In genomic region chr8:85076993-85077392, GRCm38 (mm10) we compare ENCODE assay signal across 8 mouse cellular contexts. TPM values are rescaled to one million over a fixed set of nuclear protein-coding genes. Genes with fewer than 3 reads are reported as not detected.
DNase-seq lines count a peak whose midpoint lies in the region; ATAC-seq and TF ChIP-seq lines count a peak whose summit lies in the region.

No protein-coding gene starts in this region.

- no peak for TF ChIP-seq POLR2A in spleen, adult 2 months (IDR thresholded peaks at IDR 0.05; ENCODE audit: low read depth, low read length)

- 2% methylated on average over 2 of the region's 2 CpGs for WGBS in intestine, embryonic 14.5 days
- WGBS in intestine, embryonic 15.5 days: 2% methylated on average over 2 of the region's 2 CpGs
- 0% methylated on average over 2 of the region's 2 CpGs for WGBS in forebrain, embryonic 13.5 days
- 0% methylated on average over 2 of the region's 2 CpGs for WGBS in hindbrain, embryonic 13.5 days
- 2% methylated on average over 2 of the region's 2 CpGs for WGBS in spleen, adult 2 months

- ATAC-seq in intestine, embryonic 14.5 days (replicated peaks; ENCODE audit: low FRiP score, low TSS enrichment, low read depth): no peak
- ATAC-seq in intestine, embryonic 15.5 days: no peak
- 0 out of 2 replicates have a peak, but pooled peaks have one; percentile 57 for ATAC-seq in forebrain, embryonic 13.5 days
- no peak for ATAC-seq in hindbrain, embryonic 13.5 days (ENCODE audit: low FRiP score)

- peak; percentile 99 for TF ChIP-seq CTCF in left cerebral cortex, adult 2 months (IDR thresholded peaks at IDR 0.05)
- peak; percentile 94; the same call in 1 of the 2 replicates for TF ChIP-seq CTCF in spleen, adult 2 months (IDR thresholded peaks at IDR 0.05; ENCODE audit: extremely low read depth, insufficient read depth, insufficient read length, insufficient replicate concordance)

- H3K27ac ChIP-seq in intestine, embryonic 14.5 days (ENCODE audit: low read depth): no peak overlapping the region
- no peak overlapping the region for H3K27ac ChIP-seq in intestine, embryonic 15.5 days
- no peak overlapping the region for H3K27ac ChIP-seq in forebrain, embryonic 13.5 days
- no peak overlapping the region for H3K27ac ChIP-seq in hindbrain, embryonic 13.5 days
- no peak overlapping the region for H3K27ac ChIP-seq in left cerebral cortex, adult 2 months
- H3K27ac ChIP-seq in spleen, adult 2 months (ENCODE audit: insufficient read depth, low read length): no peak overlapping the region

- peak; percentile 83 for DNase-seq in intestine, embryonic 14.5 days (ENCODE audit: low spot score)
- DNase-seq in c-Kit-negative CD71-positive TER-119-positive erythroid progenitor cells, embryonic 14.5 days (ENCODE audit: low read depth, low spot score): peak; percentile 75
- peak; percentile 75 to 81 for DNase-seq in left cerebral cortex, adult 2 months (ENCODE audit: extremely low spot score in 1 of 2, low spot score in 2 of 2)
- peak; percentile 89 for DNase-seq in mesoderm, embryonic 11.5 days (ENCODE audit: low read depth, low spot score)
- DNase-seq in spleen, adult 2 months (ENCODE audit: low read depth in 1 of 2, low spot score in 2 of 2): peak; percentile 63 to 74

- H3K9ac ChIP-seq in intestine, embryonic 14.5 days (ENCODE audit: low read length): no peak overlapping the region
- H3K9ac ChIP-seq in intestine, embryonic 15.5 days: no peak overlapping the region
- H3K9ac ChIP-seq in forebrain, embryonic 13.5 days: no peak overlapping the region
- H3K9ac ChIP-seq in hindbrain, embryonic 13.5 days: 0 out of 2 replicates have a peak overlapping the region, but pooled peaks have one; percentile 39

- peaks cover 54% of the 10 kb centered on the region for H3K36me3 ChIP-seq in intestine, embryonic 14.5 days (ENCODE audit: control insufficient read depth, insufficient read depth, low read length)
- H3K36me3 ChIP-seq in intestine, embryonic 15.5 days: peaks cover 21% of the 10 kb centered on the region
- H3K36me3 ChIP-seq in forebrain, embryonic 13.5 days (ENCODE audit: poor library complexity, severe bottlenecking): peaks cover 54% of the 10 kb centered on the region
- H3K36me3 ChIP-seq in hindbrain, embryonic 13.5 days: peaks cover 48% of the 10 kb centered on the region
- peaks cover 22% of the 10 kb centered on the region for H3K36me3 ChIP-seq in spleen, adult 2 months (ENCODE audit: control insufficient read depth, insufficient read depth, low read length)

- intact Hi-C loops in left cerebral cortex, adult 2 months (cut with DNase I): loop anchor here (2.0 kb wide), 1 partner anchor 94 kb away; no protein-coding TSS in a partner anchor

- peaks cover 11% of the 10 kb centered on the region for H3K4me1 ChIP-seq in intestine, embryonic 14.5 days (replicated peaks; ENCODE audit: control insufficient read depth, insufficient read depth, low read length)
- peaks cover 10% of the 10 kb centered on the region; the same call in 1 of the 2 replicates for H3K4me1 ChIP-seq in intestine, embryonic 15.5 days (replicated peaks)
- H3K4me1 ChIP-seq in forebrain, embryonic 13.5 days: peaks cover 28% of the 10 kb centered on the region
- H3K4me1 ChIP-seq in hindbrain, embryonic 13.5 days (replicated peaks): peaks cover 37% of the 10 kb centered on the region
- H3K4me1 ChIP-seq in spleen, adult 2 months (ENCODE audit: control insufficient read depth, insufficient read depth, insufficient read length): peaks cover 14% of the 10 kb centered on the region; the same call in 1 of the 2 replicates

- H3K9me3 ChIP-seq in intestine, embryonic 14.5 days (ENCODE audit: control insufficient read depth, low read length): no peaks in the 10 kb centered on the region
- no peaks in the 10 kb centered on the region for H3K9me3 ChIP-seq in intestine, embryonic 15.5 days
- no peaks in the 10 kb centered on the region for H3K9me3 ChIP-seq in forebrain, embryonic 13.5 days (replicated peaks)
- H3K9me3 ChIP-seq in hindbrain, embryonic 13.5 days: no peaks in the 10 kb centered on the region

- H3K4me3 ChIP-seq in intestine, embryonic 14.5 days (ENCODE audit: low read depth, low read length): no peak overlapping the region
- no peak overlapping the region for H3K4me3 ChIP-seq in intestine, embryonic 15.5 days (replicated peaks)
- no peak overlapping the region for H3K4me3 ChIP-seq in forebrain, embryonic 13.5 days
- H3K4me3 ChIP-seq in hindbrain, embryonic 13.5 days: no peak overlapping the region
- H3K4me3 ChIP-seq in left cerebral cortex, adult 2 months: no peak overlapping the region
- H3K4me3 ChIP-seq in spleen, adult 2 months (ENCODE audit: extremely low read depth, insufficient read depth, insufficient read length): no peak overlapping the region

- no peak overlapping the region for H3K4me2 ChIP-seq in intestine, embryonic 14.5 days (ENCODE audit: low read length)
- no peak overlapping the region for H3K4me2 ChIP-seq in intestine, embryonic 15.5 days (replicated peaks)
- no peak overlapping the region for H3K4me2 ChIP-seq in forebrain, embryonic 13.5 days
- no peak overlapping the region for H3K4me2 ChIP-seq in hindbrain, embryonic 13.5 days

- no peaks in the 10 kb centered on the region for H3K27me3 ChIP-seq in intestine, embryonic 14.5 days (replicated peaks; ENCODE audit: control insufficient read depth, insufficient read depth, low read length)
- no peaks in the 10 kb centered on the region for H3K27me3 ChIP-seq in intestine, embryonic 15.5 days (replicated peaks)
- H3K27me3 ChIP-seq in forebrain, embryonic 13.5 days: no peaks in the 10 kb centered on the region
- H3K27me3 ChIP-seq in hindbrain, embryonic 13.5 days: no peaks in the 10 kb centered on the region
- no peaks in the 10 kb centered on the region for H3K27me3 ChIP-seq in spleen, adult 2 months (ENCODE audit: control insufficient read depth, insufficient read depth, low read length)

RNA-seq across cellular contexts. Expression of gene Wdr83os, which starts 3.5 kb away (rescaled TPM):
- polyA plus RNA-seq in intestine, embryonic 14.5 days (2014; fragmentation: Nextera tagmentation; extraction: Ambion mirVana): 142 and 156 TPM in 2 replicates
- polyA plus RNA-seq in intestine, embryonic 15.5 days (2015; fragmentation: Nextera tagmentation; extraction: Ambion mirVana): 133 and 151 TPM in 2 replicates
- 136 and 137 TPM in 2 replicates for polyA plus RNA-seq in forebrain, embryonic 13.5 days (2015; fragmentation: Nextera tagmentation; extraction: Ambion mirVana)
- 109 and 112 TPM in 2 replicates for polyA plus RNA-seq in hindbrain, embryonic 13.5 days (2015; fragmentation: Nextera tagmentation; extraction: Ambion mirVana)
- total RNA-seq in left cerebral cortex, adult 2 months (2021): 10 to 100 TPM; 55.6 to 55.7 TPM
- 68.5 and 73.6 TPM in 2 replicates for polyA plus RNA-seq in spleen, adult 2 months (2012; rRNA removed)

RNA-seq across cellular contexts. Expression of gene Wdr83, which starts 4.1 kb away (rescaled TPM):
- polyA plus RNA-seq in intestine, embryonic 14.5 days (2014; fragmentation: Nextera tagmentation; extraction: Ambion mirVana): 43.2 and 44.2 TPM in 2 replicates
- 35.7 and 42.9 TPM in 2 replicates for polyA plus RNA-seq in intestine, embryonic 15.5 days (2015; fragmentation: Nextera tagmentation; extraction: Ambion mirVana)
- polyA plus RNA-seq in forebrain, embryonic 13.5 days (2015; fragmentation: Nextera tagmentation; extraction: Ambion mirVana): 52.9 and 57.8 TPM in 2 replicates
- 50.5 and 53.0 TPM in 2 replicates for polyA plus RNA-seq in hindbrain, embryonic 13.5 days (2015; fragmentation: Nextera tagmentation; extraction: Ambion mirVana)
- 10 to 100 TPM; 25.5 to 27.8 TPM for total RNA-seq in left cerebral cortex, adult 2 months (2021)
- 20.6 and 26.3 TPM in 2 replicates for polyA plus RNA-seq in spleen, adult 2 months (2012; rRNA removed)

RNA-seq across cellular contexts. Expression of gene Dhps, which starts 5.4 kb away (rescaled TPM):
- 63.8 and 67.5 TPM in 2 replicates for polyA plus RNA-seq in intestine, embryonic 14.5 days (2014; fragmentation: Nextera tagmentation; extraction: Ambion mirVana)
- polyA plus RNA-seq in intestine, embryonic 15.5 days (2015; fragmentation: Nextera tagmentation; extraction: Ambion mirVana): 56.6 and 57.5 TPM in 2 replicates
- polyA plus RNA-seq in forebrain, embryonic 13.5 days (2015; fragmentation: Nextera tagmentation; extraction: Ambion mirVana): 79.5 TPM in 2 replicates
- polyA plus RNA-seq in hindbrain, embryonic 13.5 days (2015; fragmentation: Nextera tagmentation; extraction: Ambion mirVana): 90.5 and 96.4 TPM in 2 replicates
- total RNA-seq in left cerebral cortex, adult 2 months (2021): 10 to 100 TPM; 66.1 to 68.7 TPM
- polyA plus RNA-seq in spleen, adult 2 months (2012; rRNA removed): 40.6 and 84.9 TPM in 2 replicates

RNA-seq across cellular contexts. Expression of gene Man2b1, which starts 6.1 kb away (rescaled TPM):
- polyA plus RNA-seq in intestine, embryonic 14.5 days (2014; fragmentation: Nextera tagmentation; extraction: Ambion mirVana): 41.7 and 46.7 TPM in 2 replicates
- polyA plus RNA-seq in intestine, embryonic 15.5 days (2015; fragmentation: Nextera tagmentation; extraction: Ambion mirVana): 55.4 and 55.7 TPM in 2 replicates
- 14.6 and 14.7 TPM in 2 replicates for polyA plus RNA-seq in forebrain, embryonic 13.5 days (2015; fragmentation: Nextera tagmentation; extraction: Ambion mirVana)
- polyA plus RNA-seq in hindbrain, embryonic 13.5 days (2015; fragmentation: Nextera tagmentation; extraction: Ambion mirVana): 17.7 and 19.4 TPM in 2 replicates
- 10 to 100 TPM; 34.7 to 35.9 TPM for total RNA-seq in left cerebral cortex, adult 2 months (2021)
- polyA plus RNA-seq in spleen, adult 2 months (2012; rRNA removed): 163 and 165 TPM in 2 replicates

RNA-seq across cellular contexts. Expression of gene Gm5741, which starts 9.2 kb away (rescaled TPM):
- polyA plus RNA-seq in intestine, embryonic 14.5 days (2014; fragmentation: Nextera tagmentation; extraction: Ambion mirVana): 0.71 TPM in 1 of 2 replicates, not detected in the other
- polyA plus RNA-seq in intestine, embryonic 15.5 days (2015; fragmentation: Nextera tagmentation; extraction: Ambion mirVana): not detected in 2 replicates
- 0.88 and 0.93 TPM in 2 replicates for polyA plus RNA-seq in forebrain, embryonic 13.5 days (2015; fragmentation: Nextera tagmentation; extraction: Ambion mirVana)
- 0.78 and 1.3 TPM in 2 replicates for polyA plus RNA-seq in hindbrain, embryonic 13.5 days (2015; fragmentation: Nextera tagmentation; extraction: Ambion mirVana)
- total RNA-seq in left cerebral cortex, adult 2 months (2021): not detected
- polyA plus RNA-seq in spleen, adult 2 months (2012; rRNA removed): 0.48 and 1.4 TPM in 2 replicates
